In the genomic region with DNA sequence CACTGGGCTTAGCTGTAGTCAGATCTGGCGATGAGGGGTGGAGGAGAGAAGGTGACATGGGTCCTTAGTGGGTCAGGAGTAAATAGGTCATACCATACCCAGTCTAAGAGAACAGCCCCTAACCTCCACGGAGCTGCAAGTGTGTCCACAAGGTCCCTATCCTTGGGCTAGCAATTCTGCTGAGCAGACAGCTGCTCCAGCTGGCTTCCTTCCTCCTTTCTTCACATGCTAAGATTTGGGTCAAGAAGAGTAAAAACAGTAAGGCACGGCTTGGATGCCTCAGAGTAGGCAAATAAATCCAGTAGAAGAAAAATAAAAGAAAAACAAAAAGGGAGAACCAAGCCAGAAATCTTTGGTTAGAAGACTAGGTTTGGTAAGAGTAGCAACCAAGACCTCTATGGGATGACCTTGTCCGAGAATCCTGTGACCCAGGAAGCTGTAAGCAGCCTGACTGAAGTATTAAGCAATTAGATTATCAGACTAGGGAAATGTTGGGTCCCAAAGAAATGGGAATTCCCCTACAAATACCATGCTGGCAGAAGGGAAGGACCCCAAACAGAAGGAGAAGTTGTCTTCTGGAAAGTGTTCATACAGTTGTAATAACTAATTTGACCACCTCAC, we compare ENCODE assay signal across 38 mouse cellular contexts. TPM values are rescaled to one million over a fixed set of nuclear protein-coding genes. Genes with fewer than 3 reads are reported as not detected.
DNase-seq lines count a peak whose midpoint lies in the region; ATAC-seq and TF ChIP-seq lines count a peak whose summit lies in the region.
"Had no signal": no experiment of that assay in that cellular context is flagged by ENCODE, and none has a peak within 500 bp of the region (broad histone marks: within the 10 kb centered on the region; RNA-seq: fewer than 3 reads in every experiment).

No protein-coding gene starts in this region.

- DNase-seq in gastrocnemius, postnatal 14 days: peak; percentile 9
- DNase-seq in gastrocnemius, postnatal 4 days (ENCODE audit: low spot score in 2 of 2): no peak
- DNase-seq in heart, adult 9 months (ENCODE audit: low spot score in 2 of 2): peak; percentile 54 to 58
- DNase-seq in heart, postnatal 25 days (ENCODE audit: low spot score): no peak
- no peak for DNase-seq in thymus, postnatal 14 days
- DNase-seq in cerebellum, postnatal 36 days: no peak
- DNase-seq: adrenal gland, postnatal 10 days; cerebellum, adult 18-20 months; cerebellum, postnatal 14 days; lung, embryonic 14.5 days; lung, postnatal 14 days; right cerebral cortex, postnatal 25 days had no signal

- ATAC-seq in granulocyte monocyte progenitor cell, adult 5-6 weeks (replicated peaks; ENCODE audit: poor library complexity, severe bottlenecking): peak; percentile 58
- ATAC-seq: forebrain, embryonic 13.5 days; intestine, embryonic 16.5 days; midbrain, embryonic 16.5 days; Patski had no signal

- no peak for TF ChIP-seq POLR2A in bone marrow macrophage, adult 2 months (IDR thresholded peaks at IDR 0.05; ENCODE audit: borderline replicate concordance, low read depth, low read length)

- TF ChIP-seq CTCF in bone marrow macrophage, adult 2 months (IDR thresholded peaks at IDR 0.05; ENCODE audit: low read depth, low read length): no peak

- peak overlapping the region; percentile 71 for H3K27ac ChIP-seq in bone marrow macrophage, adult 2 months (ENCODE audit: insufficient read depth, low read depth, low read length)
- H3K27ac ChIP-seq: forebrain, embryonic 13.5 days; heart, embryonic 13.5 days; hindbrain, embryonic 12.5 days; kidney, postnatal 0 days; left cerebral cortex, adult 2 months; limb, embryonic 12.5 days; liver, embryonic 15.5 days; stomach, embryonic 15.5 days had no signal

- intact Hi-C loops in gastrocnemius, postnatal 14 days (cut with DNase I; ENCODE audit: low total_unique reads): no loop called here
- intact Hi-C loops in heart, postnatal 25 days (cut with DNase I): no loop called here

- peaks cover 23% of the 10 kb centered on the region for H3K4me1 ChIP-seq in bone marrow macrophage, adult 2 months (ENCODE audit: control insufficient read depth, insufficient read depth, low read length)
- H3K4me1 ChIP-seq: forebrain, embryonic 13.5 days; liver, embryonic 15.5 days; stomach, embryonic 15.5 days had no signal

- no peak overlapping the region for H3K4me3 ChIP-seq in bone marrow macrophage, adult 2 months (ENCODE audit: insufficient read depth, low read length)
- H3K4me3 ChIP-seq: forebrain, embryonic 13.5 days; heart, embryonic 13.5 days; hindbrain, embryonic 12.5 days; left cerebral cortex, adult 2 months; limb, embryonic 12.5 days; liver, embryonic 15.5 days; stomach, embryonic 15.5 days had no signal

RNA-seq across cellular contexts. Expression of gene Gm21915, which starts 19.1 kb away (rescaled TPM):
- not detected for total RNA-seq in gastrocnemius, postnatal 14 days (2021)
- total RNA-seq in gastrocnemius, postnatal 4 days (2021): not detected
- not detected for total RNA-seq in heart, postnatal 25 days (2021)
- polyA plus RNA-seq in bone marrow macrophage, adult 2 months (2012; ENCODE audit: insufficient read depth, insufficient read length, missing spikeins): not detected in 2 replicates
- not detected in 2 replicates for total RNA-seq in granulocyte monocyte progenitor cell, adult 5-6 weeks (2014; fragmentation: Nextera tagmentation)
- not detected in 2 replicates for total RNA-seq in granulocyte monocyte progenitor cell, adult 5-6 weeks (2017)
- total RNA-seq: adrenal gland, postnatal 10 days; gastrocnemius, adult 18-20 months; heart, postnatal 14 days; layer of hippocampus, adult 18-20 months; layer of hippocampus, postnatal 10 days; left cerebral cortex, adult 2 months; left cerebral cortex, postnatal 25 days; liver, adult 2 months; megakaryocyte, adult 5-6 weeks; MEL; neutrophil, adult 5-6 weeks had no signal
- polyA plus RNA-seq: embryonic facial prominence, embryonic 11.5 days; forebrain, embryonic 13.5 days; heart, embryonic 13.5 days; hindbrain, embryonic 12.5 days; intestine, embryonic 16.5 days; kidney, postnatal 0 days; limb, embryonic 12.5 days; liver, adult 2 months; liver, embryonic 15.5 days; lung, embryonic 14.5 days; midbrain, embryonic 11.5 days; midbrain, embryonic 16.5 days; neural tube, embryonic 11.5 days; Patski; stomach, embryonic 15.5 days; urinary bladder, adult 2 months had no signal

RNA-seq across cellular contexts. Expression of gene Clmp, which starts 34.4 kb away (rescaled TPM):
- 1 to 10 TPM; 7.5 to 8.2 TPM for total RNA-seq in gastrocnemius, postnatal 14 days (2021)
- total RNA-seq in gastrocnemius, postnatal 4 days (2021): 10 to 100 TPM; 31.1 to 31.8 TPM
- total RNA-seq in heart, postnatal 25 days (2021): 1 to 10 TPM; 3.4 to 7.0 TPM
- polyA plus RNA-seq in bone marrow macrophage, adult 2 months (2012; ENCODE audit: insufficient read depth, insufficient read length, missing spikeins): 2.0 TPM in 2 replicates
- not detected in 2 replicates for total RNA-seq in granulocyte monocyte progenitor cell, adult 5-6 weeks (2014; fragmentation: Nextera tagmentation)
- 0.13 and 0.52 TPM in 2 replicates for total RNA-seq in granulocyte monocyte progenitor cell, adult 5-6 weeks (2017)
- total RNA-seq: MEL had no signal

Comparison
In these comparisons a context has a peak if more than half of its experiments do, and no peak if none do; other contexts are left out.
1. DNase-seq: peak in gastrocnemius, postnatal 14 days (single experiment) and heart, adult 9 months (2 of 2); none in gastrocnemius, postnatal 4 days (0 of 2), heart, postnatal 25 days (single experiment), thymus, postnatal 14 days (single experiment) and cerebellum, postnatal 36 days (0 of 2).